Mouse (Mus musculus): Measurements from ENCODE around the gene Gm42906. TPM values are rescaled to one million over a fixed set of nuclear protein-coding genes. Genes with fewer than 3 reads are reported as not detected.

Gene Gm42906
- polyA plus RNA-seq, 1 experiment from 2014 or later, result not detected

DNA sequence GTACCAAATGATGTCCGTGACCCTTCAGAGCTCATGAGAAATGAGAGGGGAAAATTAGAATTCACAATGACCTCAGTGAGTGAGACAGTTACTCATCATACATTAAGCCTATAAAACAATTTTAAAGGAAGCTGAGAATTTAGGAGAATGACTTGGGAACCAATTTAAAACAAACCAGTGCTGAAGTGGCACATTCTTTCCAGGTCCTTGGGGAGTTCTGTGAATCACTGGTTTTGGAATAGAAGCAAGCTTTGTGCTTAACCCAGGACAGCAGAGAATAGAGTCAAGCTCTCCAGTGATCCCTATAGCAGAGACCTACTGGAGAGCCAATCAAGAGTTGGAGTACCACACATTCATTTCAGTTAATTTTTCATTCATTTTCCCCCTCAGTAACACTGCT is 254.2 kb downstream of the Gm42906 start:
- Histone ChIP-seq H3K4me2 (replicated peaks) (no peak overlapping the region), H3K9me3 (replicated peaks) (no peaks in the 10 kb centered on the region), H3K27ac (no peak overlapping the region), H3K4me3 (no peak overlapping the region), H3K9ac (no peak overlapping the region), H3K36me3 (no peaks in the 10 kb centered on the region), H3K4me1 (0 out of 2 replicates have a peak, but pooled peaks cover 4% of the 10 kb centered on the region), H3K27me3 (no peaks in the 10 kb centered on the region)
- 86% methylated on average over 1 of the region's 1 CpGs for WGBS
- ATAC-seq (ENCODE audit: low FRiP score), result no peak

GRCm38 (mm10) chr5:151170168-151170750 is 257.7 kb downstream of the Gm42906 start:
- H3K4me1 ChIP-seq, result 0 out of 2 replicates have a peak, but pooled peaks cover 4% of the 10 kb centered on the region
- no peak for ATAC-seq (ENCODE audit: low FRiP score)
- 84% methylated on average over 3 of the region's 3 CpGs for WGBS
- H3K27ac ChIP-seq, result no peak overlapping the region
- no peaks in the 10 kb centered on the region for H3K9me3 ChIP-seq (replicated peaks)
- no peak overlapping the region for H3K4me2 ChIP-seq (replicated peaks)
- H3K4me3 ChIP-seq, result no peak overlapping the region
- H3K27me3 ChIP-seq, result no peaks in the 10 kb centered on the region
- H3K36me3 ChIP-seq, result no peaks in the 10 kb centered on the region
- no peak overlapping the region for H3K9ac ChIP-seq

GRCm38 (mm10) chr5:151168191-151168590 is 259.8 kb downstream of the Gm42906 start:
- no peak overlapping the region for H3K9ac ChIP-seq
- no peaks in the 10 kb centered on the region for H3K27me3 ChIP-seq
- H3K4me1 ChIP-seq, result peaks cover 14% of the 10 kb centered on the region
- 87% methylated on average over 3 of the region's 3 CpGs for WGBS
- no peak overlapping the region for H3K4me3 ChIP-seq
- H3K36me3 ChIP-seq, result no peaks in the 10 kb centered on the region
- H3K9me3 ChIP-seq (replicated peaks), result no peaks in the 10 kb centered on the region
- H3K4me2 ChIP-seq (replicated peaks), result no peak overlapping the region
- ATAC-seq (ENCODE audit: low FRiP score), result no peak
- H3K27ac ChIP-seq, result no peak overlapping the region

DNA sequence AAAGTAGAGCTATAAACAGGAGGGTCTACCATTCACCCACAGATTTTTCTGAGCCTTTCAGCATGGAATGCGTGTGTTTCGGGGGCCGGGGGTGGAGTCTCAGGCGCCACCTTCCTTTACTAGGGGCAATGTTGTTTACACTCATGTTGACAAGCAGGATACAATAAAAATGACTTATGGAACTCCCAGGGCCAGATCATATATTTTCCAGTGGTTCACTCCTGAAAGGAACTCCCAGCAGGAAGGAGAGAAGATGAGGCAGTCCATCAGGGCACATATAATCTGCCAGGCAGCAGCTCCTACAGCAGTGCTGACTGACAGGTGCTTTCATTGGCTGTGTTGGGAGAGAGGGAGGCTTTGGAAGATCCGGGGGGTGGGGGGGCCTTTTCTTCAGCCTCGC is 260.3 kb downstream of the Gm42906 start:
- H3K4me2 ChIP-seq (replicated peaks), result no peak overlapping the region
- no peaks in the 10 kb centered on the region for H3K36me3 ChIP-seq
- H3K9me3 ChIP-seq (replicated peaks), result no peaks in the 10 kb centered on the region
- H3K27me3 ChIP-seq, result no peaks in the 10 kb centered on the region
- 72% methylated on average over 6 of the region's 6 CpGs for WGBS
- H3K4me3 ChIP-seq, result no peak overlapping the region
- peaks cover 14% of the 10 kb centered on the region for H3K4me1 ChIP-seq
- H3K9ac ChIP-seq, result no peak overlapping the region
- no peak overlapping the region for H3K27ac ChIP-seq
- no peak for ATAC-seq (ENCODE audit: low FRiP score)

DNA sequence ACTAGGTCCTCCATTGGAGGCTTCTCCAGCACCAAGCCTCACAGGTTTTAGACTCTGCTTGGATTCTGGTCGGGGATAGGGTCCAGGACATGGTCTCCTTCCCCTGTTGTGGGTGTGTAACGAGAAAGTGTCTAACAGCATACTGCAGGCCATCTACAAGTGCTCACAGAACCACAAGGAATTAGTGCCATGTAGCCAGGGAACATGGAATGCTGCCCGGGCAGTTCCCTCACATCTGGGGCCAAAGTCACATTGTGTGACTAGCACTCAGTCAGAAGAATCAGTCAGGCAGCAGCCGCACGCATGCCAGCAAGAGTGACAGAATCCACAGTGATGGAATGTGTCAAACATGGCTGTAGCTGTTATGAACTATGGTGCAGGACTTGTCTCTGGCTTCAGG is 261.7 kb downstream of the Gm42906 start:
- Histone ChIP-seq H3K27ac (no peak overlapping the region), H3K4me3 (no peak overlapping the region), H3K4me1 (peaks cover 14% of the 10 kb centered on the region), H3K9ac (no peak overlapping the region), H3K27me3 (no peaks in the 10 kb centered on the region), H3K9me3 (replicated peaks) (no peaks in the 10 kb centered on the region), H3K36me3 (no peaks in the 10 kb centered on the region), H3K4me2 (replicated peaks) (no peak overlapping the region)
- ATAC-seq (ENCODE audit: low FRiP score), result no peak
- 83% methylated on average over 5 of the region's 5 CpGs for WGBS

DNA sequence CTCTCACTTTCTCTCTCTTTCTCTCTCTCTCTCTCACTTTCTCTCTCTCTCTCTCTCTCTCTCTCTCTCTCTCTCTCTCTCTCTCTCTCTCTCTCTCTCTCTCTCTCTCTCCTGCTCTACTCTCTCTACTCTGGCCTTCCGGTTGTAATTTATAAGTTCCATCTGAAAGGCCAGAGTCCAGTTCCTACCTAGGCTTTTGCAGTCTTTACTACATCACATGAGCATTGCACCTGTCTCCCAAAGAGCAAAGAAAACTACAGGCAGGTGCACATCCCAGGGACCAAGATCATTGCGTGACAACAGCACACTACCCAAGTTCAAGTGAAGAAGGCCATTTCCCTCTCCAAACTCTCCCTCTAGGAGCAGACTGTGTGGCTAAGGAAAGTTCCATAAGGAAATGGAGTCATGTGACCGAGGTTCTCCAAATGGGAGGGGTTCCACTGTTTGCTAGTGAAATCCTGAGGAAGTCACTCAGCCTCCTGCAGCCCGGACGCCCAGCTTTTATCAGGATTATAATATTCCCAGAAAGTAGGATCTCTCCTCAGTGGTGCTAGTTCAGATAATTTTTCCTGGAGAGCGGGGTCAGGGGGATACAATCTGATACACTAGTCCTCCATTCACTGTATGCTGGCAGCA is 262.5 kb downstream of the Gm42906 start:
- ATAC-seq (ENCODE audit: low FRiP score), result no peak

GRCm38 (mm10) chr5:151164815-151165214 is 263.1 kb downstream of the Gm42906 start:
- Histone ChIP-seq H3K9ac (no peak overlapping the region; the same call in 1 of the 2 replicates), H3K4me1 (peaks cover 14% of the 10 kb centered on the region), H3K27ac (no peak overlapping the region), H3K4me2 (replicated peaks) (no peak overlapping the region), H3K36me3 (no peaks in the 10 kb centered on the region), H3K4me3 (no peak overlapping the region), H3K9me3 (replicated peaks) (no peaks in the 10 kb centered on the region), H3K27me3 (no peaks in the 10 kb centered on the region)
- no peak for ATAC-seq (ENCODE audit: low FRiP score)
- WGBS, result 70% methylated on average over 4 of the region's 4 CpGs

More for the DNA sequence above, 262.5 kb downstream of the Gm42906 start:
- H3K36me3 ChIP-seq, result no peaks in the 10 kb centered on the region
- H3K9me3 ChIP-seq (replicated peaks), result no peaks in the 10 kb centered on the region
- no peak overlapping the region for H3K4me3 ChIP-seq
- 88% methylated on average over 6 of the region's 6 CpGs for WGBS
- H3K4me1 ChIP-seq, result peaks cover 14% of the 10 kb centered on the region
- no peak overlapping the region for H3K4me2 ChIP-seq (replicated peaks)
- H3K9ac ChIP-seq, result no peak overlapping the region
- H3K27ac ChIP-seq, result no peak overlapping the region
- no peaks in the 10 kb centered on the region for H3K27me3 ChIP-seq

DNA sequence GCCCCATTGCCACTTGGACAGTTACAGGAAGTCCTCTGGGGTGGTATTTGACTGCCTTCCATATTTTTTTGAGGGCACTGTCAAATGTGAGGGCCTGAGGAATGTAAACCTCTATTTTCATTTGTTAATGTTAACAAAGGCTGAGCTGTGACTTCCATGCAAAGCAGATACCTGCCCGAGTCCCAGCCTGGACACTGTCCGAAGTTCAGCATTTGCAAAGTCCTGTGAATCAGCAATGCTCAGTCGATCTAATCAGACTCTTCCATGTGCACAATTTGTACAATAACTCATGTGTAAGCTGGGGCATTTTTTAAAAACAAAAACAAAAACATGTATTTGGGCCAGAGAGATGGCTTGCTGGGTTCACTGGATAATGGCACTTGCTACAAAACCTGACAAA is 265.3 kb downstream of the Gm42906 start:
- peaks cover 14% of the 10 kb centered on the region for H3K4me1 ChIP-seq
- H3K27me3 ChIP-seq, result no peaks in the 10 kb centered on the region
- WGBS, result 94% methylated on average over 3 of the region's 3 CpGs
- ATAC-seq (ENCODE audit: low FRiP score), result no peak
- H3K9ac ChIP-seq, result no peak overlapping the region
- no peak overlapping the region for H3K4me3 ChIP-seq
- no peak overlapping the region for H3K27ac ChIP-seq
- no peaks in the 10 kb centered on the region for H3K36me3 ChIP-seq
- H3K4me2 ChIP-seq (replicated peaks), result no peak overlapping the region
- no peaks in the 10 kb centered on the region for H3K9me3 ChIP-seq (replicated peaks)

- Histone ChIP-seq H3K4me1 (peaks cover 5% of the 10 kb centered on the region; the same call in 1 of the 2 replicates), H3K4me3 (no peak overlapping the region), H3K4me2 (replicated peaks) (no peak overlapping the region), H3K27ac (no peak overlapping the region), H3K36me3 (no peaks in the 10 kb centered on the region), H3K9me3 (replicated peaks) (no peaks in the 10 kb centered on the region), H3K27me3 (no peaks in the 10 kb centered on the region), H3K9ac (no peak overlapping the region)
- ATAC-seq (ENCODE audit: low FRiP score), result no peak
- WGBS, result 78% methylated on average over 1 of the region's 1 CpGs
Observed at GRCm38 (mm10) chr5:151155247-151155646, 272.7 kb downstream of the Gm42906 start.

DNA sequence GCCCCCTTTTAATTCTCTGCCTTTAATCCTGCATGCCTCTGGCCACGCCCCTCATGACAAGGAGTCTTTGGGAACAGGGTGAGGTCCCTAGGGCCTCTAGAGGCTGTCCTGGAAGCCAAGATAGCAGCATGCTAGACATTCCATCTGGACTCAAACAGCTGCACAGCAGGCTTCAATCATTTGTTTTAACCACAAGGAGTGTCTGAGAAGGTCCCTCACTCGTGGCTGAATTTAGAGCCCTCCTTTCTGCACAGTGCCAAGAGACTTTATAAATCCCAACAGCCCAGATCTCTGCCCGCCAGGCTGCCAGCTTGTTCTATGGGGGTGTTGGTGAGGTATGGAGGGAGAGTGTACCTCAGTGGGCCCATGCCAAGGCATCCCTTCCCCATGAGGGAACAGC is 273.2 kb downstream of the Gm42906 start:
- Histone ChIP-seq H3K4me2 (replicated peaks) (no peak overlapping the region), H3K9ac (no peak overlapping the region), H3K27me3 (no peaks in the 10 kb centered on the region), H3K27ac (no peak overlapping the region), H3K36me3 (no peaks in the 10 kb centered on the region), H3K9me3 (replicated peaks) (no peaks in the 10 kb centered on the region), H3K4me1 (peaks cover 5% of the 10 kb centered on the region; the same call in 1 of the 2 replicates), H3K4me3 (no peak overlapping the region)
- ATAC-seq (ENCODE audit: low FRiP score), result no peak
- WGBS, result 57% methylated on average over 3 of the region's 3 CpGs

GRCm38 (mm10) chr5:151154030-151154429 is 273.9 kb downstream of the Gm42906 start:
- Histone ChIP-seq H3K36me3 (no peaks in the 10 kb centered on the region), H3K4me3 (no peak overlapping the region), H3K27ac (no peak overlapping the region), H3K4me1 (peaks cover 5% of the 10 kb centered on the region; the same call in 1 of the 2 replicates), H3K9ac (no peak overlapping the region), H3K27me3 (no peaks in the 10 kb centered on the region), H3K9me3 (replicated peaks) (no peaks in the 10 kb centered on the region), H3K4me2 (replicated peaks) (no peak overlapping the region)
- no peak for ATAC-seq (ENCODE audit: low FRiP score)
- WGBS, result 84% methylated on average over 4 of the region's 4 CpGs

- Histone ChIP-seq H3K27ac (no peak overlapping the region), H3K27me3 (no peaks in the 10 kb centered on the region), H3K9ac (no peak overlapping the region), H3K9me3 (replicated peaks) (no peaks in the 10 kb centered on the region), H3K4me2 (replicated peaks) (no peak overlapping the region), H3K4me3 (no peak overlapping the region), H3K36me3 (no peaks in the 10 kb centered on the region), H3K4me1 (peaks cover 5% of the 10 kb centered on the region; the same call in 1 of the 2 replicates)
- no peak for ATAC-seq (ENCODE audit: low FRiP score)
- WGBS, result 91% methylated on average over 9 of the region's 9 CpGs
Observed at GRCm38 (mm10) chr5:151151549-151151948, 276.4 kb downstream of the Gm42906 start.

DNA sequence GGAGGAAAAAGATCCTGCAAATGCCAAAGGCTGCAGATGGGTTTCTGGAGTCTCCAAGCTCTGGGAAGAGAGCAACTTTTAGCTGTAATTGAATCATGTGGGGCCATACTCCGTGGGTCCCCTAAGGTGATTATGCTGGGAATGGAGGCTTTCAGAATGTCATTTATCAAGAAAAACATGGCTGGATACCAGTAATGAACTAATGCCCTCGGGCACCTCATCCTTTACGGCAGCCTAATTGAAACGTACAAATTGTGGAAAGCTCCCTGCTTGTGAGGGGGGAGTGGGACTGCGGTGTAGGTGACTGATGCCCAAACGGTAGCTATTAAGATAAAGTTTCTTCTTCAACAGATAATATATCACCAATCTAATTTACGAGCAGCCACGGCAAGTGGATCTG is 278.5 kb downstream of the Gm42906 start:
- no peak overlapping the region for H3K4me3 ChIP-seq
- H3K9me3 ChIP-seq (replicated peaks), result no peaks in the 10 kb centered on the region
- WGBS, result 58% methylated on average over 8 of the region's 8 CpGs
- H3K4me2 ChIP-seq (replicated peaks), result no peak overlapping the region
- no peak overlapping the region for H3K9ac ChIP-seq
- H3K4me1 ChIP-seq, result no peaks in the 10 kb centered on the region
- no peak overlapping the region for H3K27ac ChIP-seq
- H3K27me3 ChIP-seq, result no peaks in the 10 kb centered on the region
- H3K36me3 ChIP-seq, result no peaks in the 10 kb centered on the region
- peak; percentile 71 for ATAC-seq (ENCODE audit: low FRiP score)
